Mouse (Mus musculus) ovary, postnatal 14 days (tissue): ENCODE data around the gene Fndc1.

Experiments
- DNase-seq: peaks from one replicate; pipeline ENCODE4 v3.0.0; 2022; ENCODE audit warnings: low spot score

The Fndc1 gene

GRCm38 (mm10) chr17:7820176-7820575 lies 6.9 kb downstream of the Fndc1 start:
- DNase-seq, result no peak

GRCm38 (mm10) chr17:7816602-7817001 lies 10.5 kb downstream of the Fndc1 start:
- DNase-seq, result no peak

GRCm38 (mm10) chr17:7814433-7814832 lies 12.7 kb downstream of the Fndc1 start:
- DNase-seq, result no peak

- no peak for DNase-seq
Measured at GRCm38 (mm10) chr17:7808043-7808442, 19.1 kb downstream of the Fndc1 start.

- no peak for DNase-seq
Measured at GRCm38 (mm10) chr17:7805105-7805504, 22.0 kb downstream of the Fndc1 start.

- DNase-seq, result no peak
Measured at GRCm38 (mm10) chr17:7802483-7802882, 24.6 kb downstream of the Fndc1 start.

GRCm38 (mm10) chr17:7799894-7800293 lies 27.2 kb downstream of the Fndc1 start:
- DNase-seq, result no peak

- DNase-seq, result no peak
Measured at GRCm38 (mm10) chr17:7795584-7795983, 31.5 kb downstream of the Fndc1 start.

GRCm38 (mm10) chr17:7795168-7795567 lies 31.9 kb downstream of the Fndc1 start:
- no peak for DNase-seq

GRCm38 (mm10) chr17:7794093-7794492 lies 33.0 kb downstream of the Fndc1 start:
- DNase-seq, result no peak

- no peak for DNase-seq
Measured at GRCm38 (mm10) chr17:7790512-7790911, 36.6 kb downstream of the Fndc1 start.

- no peak for DNase-seq
Measured at GRCm38 (mm10) chr17:7774101-7774500, 53.0 kb downstream of the Fndc1 start.

- no peak for DNase-seq
Measured at GRCm38 (mm10) chr17:7759786-7760185, 67.3 kb downstream of the Fndc1 start.

- DNase-seq, result no peak
Measured at GRCm38 (mm10) chr17:7755001-7755400, 72.1 kb downstream of the Fndc1 start.

- no peak for DNase-seq
Measured at GRCm38 (mm10) chr17:7753383-7753782, 73.7 kb downstream of the Fndc1 start.

- DNase-seq, result no peak
Measured at GRCm38 (mm10) chr17:7749051-7749815, 77.9 kb downstream of the Fndc1 start.

- DNase-seq, result no peak
Measured at GRCm38 (mm10) chr17:7746841-7747240, 80.3 kb downstream of the Fndc1 start.

GRCm38 (mm10) chr17:7744976-7745375 lies 82.1 kb downstream of the Fndc1 start:
- no peak for DNase-seq

- peak; percentile 51 for DNase-seq
Measured at GRCm38 (mm10) chr17:7740988-7741387, 86.1 kb downstream of the Fndc1 start.

- DNase-seq, result no peak
Measured at GRCm38 (mm10) chr17:7722991-7723390, 104.1 kb downstream of the Fndc1 start.

- DNase-seq, result no peak
Measured at GRCm38 (mm10) chr17:7718886-7719285, 108.2 kb downstream of the Fndc1 start.

GRCm38 (mm10) chr17:7717945-7718344 lies 109.2 kb downstream of the Fndc1 start:
- DNase-seq, result no peak

- no peak for DNase-seq
Measured at GRCm38 (mm10) chr17:7713020-7713419, 114.1 kb downstream of the Fndc1 start.

GRCm38 (mm10) chr17:7707073-7707472 lies 120.0 kb downstream of the Fndc1 start:
- no peak for DNase-seq
